Mouse (Mus musculus) embryonic facial prominence, embryonic 13.5 days (tissue): ENCODE data around the gene Tbc1d21. TPM values are rescaled to one million over a fixed set of nuclear protein-coding genes. Genes with fewer than 3 reads are reported as not detected.

Experiments
- ATAC-seq: fragments of 200-750 bp; cut with Nextera tagmentation; 2 replicates; pipeline ENCODE4 v1.8.0; 2017; ENCODE audit warnings: low read depth; ENCODE audit not compliant: insufficient number of reproducible peaks, insufficient read depth, low FRiP score, low TSS enrichment
- H3K27ac ChIP-seq: fragments of 300-500 bp; sonication (generic); 2 replicates; pipeline ENCODE4 v1.5.1; 2015; ENCODE audit warnings: moderate library complexity, mild to moderate bottlenecking, inconsistent platforms
- H3K27me3 ChIP-seq: fragments of 300-500 bp; sonication (generic); 2 replicates; pipeline ENCODE4 v1.6.1; 2015; ENCODE audit warnings: mild to moderate bottlenecking, inconsistent platforms
- H3K36me3 ChIP-seq: fragments of 300-500 bp; sonication (generic); 2 replicates; pipeline ENCODE4 v1.6.1; 2015; ENCODE audit warnings: mild to moderate bottlenecking, inconsistent platforms
- H3K4me1 ChIP-seq: fragments of 300-500 bp; sonication (generic); 2 replicates; pipeline ENCODE4 v1.6.1; 2015; ENCODE audit warnings: inconsistent platforms
- H3K4me2 ChIP-seq: fragments of 300-500 bp; sonication (generic); 2 replicates; pipeline ENCODE4 v1.6.1; 2015; ENCODE audit warnings: moderate library complexity, mild to moderate bottlenecking, inconsistent platforms
- H3K4me3 ChIP-seq: fragments of 300-500 bp; sonication (generic); 2 replicates; pipeline ENCODE4 v1.5.1; 2015; ENCODE audit warnings: mild to moderate bottlenecking, inconsistent platforms
- H3K9ac ChIP-seq: fragments of 300-500 bp; sonication (generic); 2 replicates; pipeline ENCODE4 v1.6.1; 2015; ENCODE audit warnings: mild to moderate bottlenecking, inconsistent platforms
- H3K9me3 ChIP-seq: fragments of 300-500 bp; sonication (generic); 2 replicates; pipeline ENCODE4 v1.6.1; 2016; ENCODE audit warnings: inconsistent platforms
- WGBS: fragments of 180-500 bp; shearing (Covaris S2); methylation state at CpG from one replicate; pipeline ENCODE4 v1.1.7; 2015; ENCODE audit warnings: mixed read lengths; 5-methylcytosine and 5-hydroxymethylcytosine counted together
- polyA plus RNA-seq: library from polyadenylated mRNA; unstranded; fragments of >200 nt; fragmentation: Nextera tagmentation; extraction: Ambion mirVana; gene quantifications from 2 replicates; pipeline ENCODE4 v1.2.1, GENCODE M21; 2015

The Tbc1d21 gene
- polyA plus RNA-seq, 1 experiment from 2014 or later: not detected

DNA sequence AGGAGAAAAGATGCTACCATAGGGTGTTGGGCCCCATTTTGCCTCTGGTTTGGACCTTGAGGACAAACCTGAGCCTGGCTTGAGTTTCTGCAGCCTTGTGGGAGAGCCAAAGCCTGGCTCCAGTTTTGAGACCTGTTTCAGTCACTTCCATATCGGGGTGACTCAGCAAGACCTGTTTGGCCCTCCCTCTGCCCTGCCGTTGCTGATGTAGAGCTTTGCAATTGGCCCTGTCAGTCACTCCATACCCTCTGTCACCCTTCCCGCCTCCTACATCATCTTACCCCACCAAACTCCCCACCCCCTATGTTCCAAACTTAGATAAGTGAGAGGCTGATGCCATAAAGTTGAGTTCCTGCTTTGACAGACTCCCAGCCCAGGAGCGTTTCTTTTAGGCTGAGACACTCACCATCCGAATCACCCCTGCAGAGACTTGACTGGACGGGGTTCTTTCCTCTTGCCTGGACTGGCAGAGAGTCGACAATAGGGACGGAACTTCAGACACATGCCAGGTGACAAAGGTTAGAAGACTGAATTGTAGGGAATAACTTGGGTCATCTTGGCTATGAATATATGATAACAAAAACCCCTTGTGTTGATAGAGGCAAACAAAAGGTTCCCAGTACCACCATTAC, 33.5 kb downstream of the Tbc1d21 start:
- no peaks in the 10 kb centered on the region for H3K27me3 ChIP-seq
- no peak overlapping the region for H3K4me2 ChIP-seq
- 66% methylated on average over 8 of the region's 8 CpGs for WGBS
- H3K4me1 ChIP-seq: no peaks in the 10 kb centered on the region
- no peaks in the 10 kb centered on the region for H3K9me3 ChIP-seq
- H3K4me3 ChIP-seq: no peak overlapping the region
- no peak for ATAC-seq
- no peak overlapping the region for H3K27ac ChIP-seq
- H3K9ac ChIP-seq: no peak overlapping the region
- H3K36me3 ChIP-seq: no peaks in the 10 kb centered on the region

DNA sequence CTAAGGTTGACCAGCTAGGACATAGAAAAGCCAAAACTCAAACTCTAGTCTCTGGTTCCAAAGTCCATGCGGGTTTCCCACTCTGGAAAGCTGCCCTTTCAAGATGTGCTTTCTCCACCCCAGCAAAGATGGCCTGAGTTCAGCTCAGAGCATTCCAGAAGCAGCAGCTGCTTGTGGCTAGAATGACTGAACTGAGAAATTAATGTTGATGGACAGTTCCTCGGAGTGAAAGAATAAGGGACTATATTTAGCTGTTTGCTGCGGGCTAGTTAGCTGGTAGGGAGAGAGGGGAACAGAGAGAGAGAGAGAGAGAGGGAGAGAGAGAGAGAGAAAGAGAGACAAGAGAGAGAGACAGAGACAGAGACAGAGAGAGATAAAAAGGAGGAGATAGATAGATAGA, 39.0 kb downstream of the Tbc1d21 start:
- Histone ChIP-seq H3K4me3 (no peak overlapping the region), H3K36me3 (no peaks in the 10 kb centered on the region), H3K4me1 (peaks cover 14% of the 10 kb centered on the region), H3K27me3 (no peaks in the 10 kb centered on the region; the same call in 1 of the 2 replicates), H3K9me3 (no peaks in the 10 kb centered on the region), H3K4me2 (no peak overlapping the region), H3K9ac (no peak overlapping the region), H3K27ac (no peak overlapping the region)
- ATAC-seq: no peak
- 47% methylated on average over 3 of the region's 3 CpGs for WGBS

DNA sequence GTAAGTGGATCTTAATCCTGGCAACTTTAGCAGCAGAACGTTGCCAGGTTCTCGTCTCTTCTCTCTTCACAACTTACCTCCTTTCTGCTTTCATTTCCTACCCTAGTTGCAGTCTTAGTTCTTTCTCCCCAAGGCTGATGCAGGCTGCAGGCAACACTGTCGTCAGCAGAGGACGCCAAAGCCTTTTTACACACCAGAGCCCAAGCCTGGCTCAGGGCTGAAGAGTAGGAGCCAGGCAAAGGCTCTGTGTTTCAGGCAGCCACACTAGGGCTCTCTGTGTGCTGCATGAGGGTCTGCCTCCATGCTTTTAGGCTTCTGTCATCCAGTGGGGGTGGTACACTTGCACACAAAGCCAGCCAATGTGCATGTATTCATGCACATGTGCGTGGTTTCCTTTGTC, 40.0 kb downstream of the Tbc1d21 start:
- Histone ChIP-seq H3K27ac (no peak overlapping the region), H3K27me3 (no peaks in the 10 kb centered on the region; the same call in 1 of the 2 replicates), H3K9me3 (no peaks in the 10 kb centered on the region), H3K9ac (no peak overlapping the region; the same call in 1 of the 2 replicates), H3K4me2 (no peak overlapping the region), H3K4me1 (peaks cover 16% of the 10 kb centered on the region), H3K36me3 (no peaks in the 10 kb centered on the region), H3K4me3 (no peak overlapping the region)
- WGBS: 24% methylated on average over 5 of the region's 5 CpGs
- no peak for ATAC-seq

DNA sequence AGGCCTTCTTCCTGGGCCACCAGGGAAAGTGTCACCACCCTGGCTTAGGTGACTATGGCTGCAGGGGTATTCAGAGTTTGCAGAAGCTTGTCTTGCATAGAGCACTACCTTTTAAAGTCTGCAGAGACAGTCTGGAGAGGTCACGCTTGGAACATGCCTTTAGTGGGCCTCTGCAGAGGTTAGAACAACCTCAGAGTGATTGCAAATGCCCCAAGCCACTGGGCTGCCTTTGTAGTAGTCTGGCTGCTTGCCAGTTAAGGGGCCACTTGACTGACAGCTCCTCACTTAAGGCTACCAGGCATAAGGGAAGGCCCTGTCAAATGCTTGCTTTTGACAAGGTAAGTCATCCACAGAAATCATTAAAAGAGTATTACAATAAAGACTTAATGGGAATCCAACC, 42.9 kb downstream of the Tbc1d21 start:
- H3K4me3 ChIP-seq: no peak overlapping the region
- ATAC-seq: no peak
- 43% methylated on average over 1 of the region's 1 CpGs for WGBS
- H3K9ac ChIP-seq: no peak overlapping the region
- no peaks in the 10 kb centered on the region; the same call in 1 of the 2 replicates for H3K27me3 ChIP-seq
- no peak overlapping the region for H3K27ac ChIP-seq
- no peak overlapping the region for H3K4me2 ChIP-seq
- H3K9me3 ChIP-seq: no peaks in the 10 kb centered on the region
- H3K4me1 ChIP-seq: peaks cover 16% of the 10 kb centered on the region
- H3K36me3 ChIP-seq: no peaks in the 10 kb centered on the region

DNA sequence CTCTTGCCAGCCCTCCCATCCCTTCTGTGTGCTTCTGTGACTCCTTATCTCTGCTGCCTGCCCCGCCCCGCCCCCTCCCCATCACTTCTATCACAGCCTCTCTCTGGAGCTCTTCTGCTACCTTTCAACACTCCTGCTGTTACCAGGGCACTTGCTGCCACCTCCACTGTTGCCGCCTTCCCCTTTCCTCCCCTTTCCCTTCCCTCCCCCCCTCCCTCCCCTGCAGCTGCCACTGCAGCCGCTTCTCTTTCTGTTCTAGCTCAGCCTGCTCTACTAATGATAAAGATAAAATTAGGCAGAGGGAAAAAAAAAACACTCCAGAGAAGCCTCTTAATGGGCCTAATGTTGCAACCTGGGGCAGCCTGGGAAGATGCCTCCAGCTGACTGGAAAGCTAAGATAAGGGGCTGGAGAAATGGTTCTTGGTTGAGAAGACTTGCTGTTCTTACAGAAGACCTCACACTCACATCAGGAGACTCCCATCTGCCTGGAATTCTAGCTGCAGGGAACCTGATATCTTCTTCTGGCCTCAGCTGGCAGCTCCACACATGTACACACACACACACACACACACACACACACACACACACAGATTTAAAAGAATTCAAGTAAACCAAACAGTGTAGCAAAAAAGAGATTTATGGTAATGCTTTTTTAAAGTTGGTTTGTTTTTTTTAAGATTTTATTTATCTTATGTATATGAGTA, 43.6 kb downstream of the Tbc1d21 start:
- Histone ChIP-seq H3K9ac (no peak overlapping the region), H3K27me3 (no peaks in the 10 kb centered on the region; the same call in 1 of the 2 replicates), H3K9me3 (no peaks in the 10 kb centered on the region), H3K4me1 (peaks cover 16% of the 10 kb centered on the region), H3K27ac (peak overlapping the region; percentile 33; the same call in 1 of the 2 replicates), H3K36me3 (no peaks in the 10 kb centered on the region), H3K4me2 (no peak overlapping the region), H3K4me3 (no peak overlapping the region)
- no peak for ATAC-seq
- WGBS: 18% methylated on average over 4 of the region's 4 CpGs

DNA sequence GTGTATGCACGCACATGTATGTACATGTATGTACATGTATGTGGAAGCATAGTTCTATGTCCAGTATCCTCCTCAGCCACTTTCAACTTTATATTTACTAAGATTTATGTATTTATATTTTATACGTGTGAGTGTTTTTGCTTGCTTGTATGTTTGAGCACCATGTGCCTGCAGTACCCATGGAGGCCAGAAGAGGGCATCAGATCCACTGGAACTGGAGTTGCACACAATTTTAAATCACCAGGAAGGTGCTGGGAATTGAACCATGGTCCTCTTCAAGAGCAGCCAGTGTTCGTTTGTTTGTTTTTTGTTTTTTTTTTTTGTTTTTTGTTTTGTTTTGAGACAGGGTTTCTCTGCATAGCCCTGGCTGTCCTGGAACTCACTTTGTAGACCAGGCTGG, 48.6 kb downstream of the Tbc1d21 start:
- no peak for ATAC-seq
- no peaks in the 10 kb centered on the region for H3K9me3 ChIP-seq
- no peaks in the 10 kb centered on the region for H3K36me3 ChIP-seq
- H3K27me3 ChIP-seq: no peaks in the 10 kb centered on the region
- no peak overlapping the region for H3K9ac ChIP-seq
- H3K4me1 ChIP-seq: peaks cover 19% of the 10 kb centered on the region
- no peak overlapping the region for H3K4me3 ChIP-seq
- H3K4me2 ChIP-seq: no peak overlapping the region
- WGBS: 91% methylated on average over 3 of the region's 3 CpGs
- no peak overlapping the region for H3K27ac ChIP-seq

DNA sequence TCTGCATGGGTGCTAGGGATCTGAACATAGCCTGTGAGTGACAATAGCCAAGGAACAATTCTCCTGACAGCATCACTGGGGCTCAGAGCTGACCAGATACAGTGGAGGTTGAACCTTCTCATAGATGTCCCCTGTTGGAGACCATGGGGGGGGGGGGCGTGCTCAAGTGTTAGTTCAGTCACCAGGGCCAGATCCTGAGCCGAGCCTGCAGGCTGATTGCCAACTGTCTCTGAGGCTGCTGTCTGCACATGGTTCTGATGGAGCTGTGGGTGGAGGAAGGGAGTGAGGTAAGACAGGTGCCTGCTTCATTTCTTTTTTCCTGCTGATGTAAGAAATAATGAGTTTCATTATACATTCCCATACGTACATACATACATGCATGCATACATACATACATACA, 51.9 kb downstream of the Tbc1d21 start:
- Histone ChIP-seq H3K4me3 (no peak overlapping the region), H3K36me3 (no peaks in the 10 kb centered on the region), H3K9ac (no peak overlapping the region), H3K4me1 (peaks cover 45% of the 10 kb centered on the region), H3K27ac (no peak overlapping the region), H3K9me3 (no peaks in the 10 kb centered on the region), H3K27me3 (no peaks in the 10 kb centered on the region), H3K4me2 (no peak overlapping the region)
- no peak for ATAC-seq
- 71% methylated on average over 3 of the region's 3 CpGs for WGBS

DNA sequence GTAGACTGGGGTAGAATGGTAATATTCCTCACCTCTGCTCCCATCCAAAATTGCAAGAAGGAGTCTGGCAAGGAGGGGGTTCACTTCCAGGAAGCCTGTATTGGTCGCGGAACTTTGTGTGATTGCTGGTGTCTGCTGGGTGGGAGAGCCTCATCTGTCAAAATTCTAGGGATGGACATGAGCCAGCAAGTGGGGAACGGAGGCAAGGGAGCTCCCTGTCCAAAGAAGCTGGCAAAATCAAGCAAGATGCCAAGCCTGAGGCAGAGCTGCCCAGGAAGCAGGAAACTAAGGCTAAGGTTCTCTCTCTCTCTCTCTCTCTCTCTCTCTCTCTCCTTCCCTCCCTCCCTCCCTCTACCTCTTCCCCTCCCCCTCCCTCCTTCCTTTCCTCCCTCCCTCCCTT, 52.9 kb downstream of the Tbc1d21 start:
- H3K36me3 ChIP-seq: no peaks in the 10 kb centered on the region
- 48% methylated on average over 3 of the region's 3 CpGs for WGBS
- H3K9me3 ChIP-seq: no peaks in the 10 kb centered on the region
- H3K27ac ChIP-seq: no peak overlapping the region
- no peak overlapping the region for H3K4me3 ChIP-seq
- peaks cover 54% of the 10 kb centered on the region for H3K4me1 ChIP-seq
- H3K27me3 ChIP-seq: peaks cover 5% of the 10 kb centered on the region; the same call in 1 of the 2 replicates
- no peak overlapping the region for H3K9ac ChIP-seq
- ATAC-seq: no peak
- no peak overlapping the region for H3K4me2 ChIP-seq

DNA sequence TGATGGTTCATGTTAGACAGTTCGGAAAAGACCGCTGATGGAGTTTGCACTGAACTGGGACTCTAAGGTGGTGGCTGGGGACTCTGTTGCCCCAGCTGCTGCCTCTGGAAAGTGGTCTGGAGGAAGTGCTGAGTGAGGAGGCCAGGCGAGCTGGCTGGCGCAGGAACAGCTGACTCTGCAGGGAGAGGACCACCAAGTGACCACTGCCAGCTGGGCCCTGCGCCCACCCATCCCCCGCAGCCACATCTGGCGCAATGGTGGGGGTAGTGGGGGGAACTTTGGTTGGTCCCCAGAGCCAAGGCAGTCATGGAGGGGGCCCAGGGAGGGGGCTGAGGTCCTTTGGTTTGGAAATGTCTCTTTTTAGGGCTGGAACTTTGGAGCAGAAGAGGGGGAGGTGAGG, 53.5 kb downstream of the Tbc1d21 start:
- H3K9ac ChIP-seq: no peak overlapping the region
- H3K9me3 ChIP-seq: no peaks in the 10 kb centered on the region
- ATAC-seq: no peak
- H3K27me3 ChIP-seq: peaks cover 11% of the 10 kb centered on the region
- peak overlapping the region; percentile 95; the same call in 1 of the 2 replicates for H3K27ac ChIP-seq
- no peak overlapping the region for H3K4me2 ChIP-seq
- no peaks in the 10 kb centered on the region for H3K36me3 ChIP-seq
- peaks cover 59% of the 10 kb centered on the region for H3K4me1 ChIP-seq
- H3K4me3 ChIP-seq: no peak overlapping the region
- WGBS: 62% methylated on average over 7 of the region's 7 CpGs

DNA sequence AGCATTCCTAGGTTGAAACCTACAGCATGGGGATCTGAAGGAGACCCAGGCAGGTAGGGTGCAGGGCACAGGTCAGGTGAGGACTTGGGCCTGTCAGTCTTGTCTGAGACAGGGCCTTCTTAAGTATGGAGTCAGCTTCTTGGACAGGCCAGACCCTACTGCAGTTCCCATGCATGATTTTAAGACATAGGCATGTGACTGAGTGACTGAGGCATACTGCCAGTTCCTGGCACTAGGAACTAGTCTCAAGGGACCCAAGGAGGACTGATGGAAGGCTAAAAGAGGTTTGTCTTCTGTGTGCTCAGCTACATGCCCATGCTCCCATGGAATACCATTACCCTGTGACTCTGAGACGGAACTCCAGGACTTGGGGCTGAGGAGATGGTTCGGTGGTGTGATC, 54.4 kb downstream of the Tbc1d21 start:
- 82% methylated on average over 2 of the region's 2 CpGs for WGBS
- Histone ChIP-seq H3K9ac (no peak overlapping the region; the same call in 1 of the 2 replicates), H3K27ac (peak overlapping the region; percentile 95), H3K4me1 (peaks cover 66% of the 10 kb centered on the region), H3K36me3 (no peaks in the 10 kb centered on the region), H3K4me2 (no peak overlapping the region), H3K27me3 (peaks cover 19% of the 10 kb centered on the region), H3K9me3 (no peaks in the 10 kb centered on the region), H3K4me3 (no peak overlapping the region)
- ATAC-seq: no peak

DNA sequence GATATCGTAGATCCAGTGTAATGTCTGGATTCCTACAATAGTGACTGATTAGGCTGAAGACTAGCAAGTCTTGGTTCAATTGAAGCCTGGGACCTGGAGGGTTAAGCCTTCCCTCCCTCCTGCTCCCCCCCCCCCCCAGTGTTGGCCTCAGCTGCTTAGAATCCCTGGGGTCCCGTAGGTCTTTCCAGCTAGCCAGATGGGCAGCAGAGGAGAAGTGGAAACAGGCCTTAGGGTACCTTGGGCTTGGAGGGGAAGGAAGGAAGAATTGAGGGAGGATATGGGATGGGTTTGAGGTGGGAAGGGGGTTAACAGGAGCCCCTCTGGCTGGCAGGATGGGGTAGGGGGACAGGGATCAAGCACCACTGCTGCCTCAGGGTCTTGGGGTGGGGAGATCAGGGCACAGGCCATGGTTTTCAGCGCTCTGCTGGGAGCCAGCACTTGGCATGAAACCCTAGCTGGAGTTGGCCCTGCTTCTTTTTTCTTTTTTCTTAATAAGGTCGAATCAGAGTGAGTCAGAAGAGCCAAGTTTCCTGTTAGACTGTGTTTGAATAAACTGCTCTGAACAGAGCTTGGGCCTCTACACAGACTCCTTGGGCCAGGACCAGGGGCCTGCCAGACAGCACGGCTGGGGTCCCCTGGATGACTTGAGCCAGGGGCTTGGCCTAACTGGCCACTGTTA, 55.4 kb downstream of the Tbc1d21 start:
- Histone ChIP-seq H3K27ac (peak overlapping the region; percentile 95), H3K27me3 (peaks cover 19% of the 10 kb centered on the region), H3K4me2 (peak overlapping the region; percentile 27; the same call in 1 of the 2 replicates), H3K4me3 (no peak overlapping the region), H3K9ac (peak overlapping the region; percentile 51), H3K9me3 (no peaks in the 10 kb centered on the region), H3K36me3 (no peaks in the 10 kb centered on the region), H3K4me1 (peaks cover 72% of the 10 kb centered on the region)
- ATAC-seq: peak; percentile 33
- 25% methylated on average over 5 of the region's 5 CpGs for WGBS
